Mouse (Mus musculus) c-Kit-positive CD71-positive TER-119-negative erythroid progenitor cells, embryonic 14.5 days (primary cell): Measurements from ENCODE around the gene Vkorc1.
"Not testable (repeated sequence)": the region's sequence is repeated elsewhere in the genome, so short reads cannot be mapped to it uniquely, and the experiment has no call there.

Source experiments
- DNase-seq: peaks from one replicate; pipeline ENCODE4 v3.0.0-alpha.2; 2013; ENCODE audit warnings: low read depth

The Vkorc1 gene

DNA sequence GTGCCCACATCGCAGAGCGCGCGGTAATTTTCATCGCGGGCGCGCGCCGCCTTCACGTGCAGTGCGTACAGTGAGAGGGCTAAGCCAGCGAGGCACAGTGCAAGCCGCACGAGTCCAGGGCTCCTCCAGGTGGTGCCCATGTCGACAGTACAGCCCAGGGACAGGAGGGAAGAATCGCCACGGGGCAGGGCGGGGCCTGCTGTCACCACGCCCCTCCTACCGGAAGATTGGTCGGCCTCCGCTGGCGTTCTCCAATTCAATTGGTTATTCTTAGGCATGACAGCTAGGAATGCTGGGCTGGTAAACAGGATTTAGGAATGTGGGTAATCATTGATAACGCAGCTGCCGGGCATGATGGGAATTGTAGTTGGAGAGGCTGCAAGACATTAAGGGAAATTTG, at the start of gene Vkorc1, which contains the start of gene Gm21974:
Gene Vkorc1 (minus strand): TSS at position 176 of the 400 bp plus-strand sequence.
Gene Gm21974 (minus strand): TSS at position 13 of the 400 bp plus-strand sequence.
- peak; percentile 88 for DNase-seq

DNA sequence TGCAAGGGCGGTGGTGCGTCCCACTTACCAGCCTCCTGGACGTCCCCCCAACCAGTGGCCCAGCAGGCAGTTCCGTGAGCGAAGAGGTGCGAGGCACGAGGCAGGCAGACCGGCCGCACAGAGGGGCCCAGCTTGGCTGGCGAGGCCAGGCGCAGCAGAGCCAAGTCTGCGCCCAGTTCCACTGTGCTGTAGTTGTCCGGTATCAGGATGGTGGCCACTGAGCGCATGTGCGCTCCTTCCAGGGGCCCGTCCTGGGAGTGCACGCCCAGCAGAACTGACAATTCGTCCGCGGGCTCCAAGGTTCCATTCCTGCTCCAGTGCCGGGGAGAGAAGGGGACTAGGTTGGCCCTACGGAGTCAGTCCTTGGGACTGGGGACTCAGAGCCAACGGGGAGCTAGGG, 49.2 kb upstream of the Vkorc1 start:
- DNase-seq = no peak

DNA sequence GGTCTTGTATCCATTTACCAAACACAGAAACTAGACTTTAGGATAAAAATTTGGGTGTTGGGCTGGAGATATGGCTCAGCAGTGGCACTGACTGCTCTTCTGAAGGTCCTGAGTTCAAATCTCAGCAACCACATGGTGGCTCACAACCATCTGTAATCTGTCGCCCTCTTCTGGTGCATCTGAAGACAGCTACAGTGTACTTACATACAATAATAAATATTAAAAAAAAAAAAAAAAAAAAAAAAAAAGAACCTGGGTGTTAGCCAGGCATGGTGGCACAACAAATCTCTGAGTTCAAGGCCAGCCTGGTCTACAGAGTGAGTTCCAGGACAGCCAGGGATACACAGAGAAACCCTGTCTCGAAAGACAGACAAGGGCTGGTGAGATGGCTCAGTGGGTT, 46.7 kb upstream of the Vkorc1 start:
- DNase-seq = not testable (repeated sequence)

DNA sequence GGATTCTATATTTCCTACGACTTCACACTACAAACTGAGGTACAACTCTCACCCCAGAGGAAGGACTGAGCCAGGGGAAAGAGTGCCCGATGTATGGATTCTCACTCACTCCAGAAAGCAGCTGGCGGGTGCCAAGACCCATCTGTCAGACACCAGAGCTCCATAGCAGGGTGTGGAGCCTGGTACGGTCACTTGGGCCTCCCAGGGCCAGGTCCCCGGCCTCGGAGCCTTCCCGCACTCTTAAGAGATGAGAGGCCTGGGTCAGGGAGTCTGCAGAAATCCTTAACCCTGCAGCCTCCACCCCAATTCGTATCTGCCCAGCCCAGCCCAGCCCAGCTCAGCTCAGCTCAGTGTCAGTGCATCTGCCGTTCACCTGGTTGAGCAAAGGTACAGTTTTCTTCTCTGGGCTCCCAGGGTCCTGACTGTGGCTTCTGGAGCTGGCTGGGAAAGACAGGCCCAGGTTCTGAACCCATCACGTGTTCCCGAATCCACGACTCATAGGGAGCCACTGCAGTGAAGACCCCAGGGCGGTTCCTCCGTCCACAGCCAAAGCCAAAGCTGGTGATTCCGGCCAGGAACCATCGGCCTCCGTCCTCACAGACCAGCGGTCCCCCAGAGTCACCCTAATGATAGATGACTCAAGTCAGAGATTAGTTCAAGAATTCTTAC, 40.9 kb upstream of the Vkorc1 start:
- DNase-seq = no peak

DNA sequence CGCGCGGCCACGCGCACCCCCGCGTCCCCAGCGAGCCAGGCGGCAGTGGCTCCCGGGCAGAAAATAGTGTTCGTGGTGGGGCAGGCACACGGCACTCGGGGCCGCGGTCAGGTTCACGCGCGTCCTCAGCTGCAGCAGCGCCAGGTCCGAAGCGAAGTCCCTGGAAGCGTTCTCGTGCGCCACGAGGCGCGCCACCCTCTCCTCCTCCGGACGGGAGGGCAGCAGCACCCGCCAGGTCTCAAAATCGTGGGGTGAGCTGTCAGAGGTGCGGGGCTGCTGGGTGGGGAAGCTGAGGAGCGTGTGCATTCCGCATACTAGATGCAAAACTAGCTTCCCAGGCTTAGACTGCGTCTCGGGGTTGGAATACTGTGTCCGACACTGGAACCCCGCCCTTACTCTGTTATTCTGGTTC, 40.3 kb upstream of the Vkorc1 start:
- no peak for DNase-seq

DNA sequence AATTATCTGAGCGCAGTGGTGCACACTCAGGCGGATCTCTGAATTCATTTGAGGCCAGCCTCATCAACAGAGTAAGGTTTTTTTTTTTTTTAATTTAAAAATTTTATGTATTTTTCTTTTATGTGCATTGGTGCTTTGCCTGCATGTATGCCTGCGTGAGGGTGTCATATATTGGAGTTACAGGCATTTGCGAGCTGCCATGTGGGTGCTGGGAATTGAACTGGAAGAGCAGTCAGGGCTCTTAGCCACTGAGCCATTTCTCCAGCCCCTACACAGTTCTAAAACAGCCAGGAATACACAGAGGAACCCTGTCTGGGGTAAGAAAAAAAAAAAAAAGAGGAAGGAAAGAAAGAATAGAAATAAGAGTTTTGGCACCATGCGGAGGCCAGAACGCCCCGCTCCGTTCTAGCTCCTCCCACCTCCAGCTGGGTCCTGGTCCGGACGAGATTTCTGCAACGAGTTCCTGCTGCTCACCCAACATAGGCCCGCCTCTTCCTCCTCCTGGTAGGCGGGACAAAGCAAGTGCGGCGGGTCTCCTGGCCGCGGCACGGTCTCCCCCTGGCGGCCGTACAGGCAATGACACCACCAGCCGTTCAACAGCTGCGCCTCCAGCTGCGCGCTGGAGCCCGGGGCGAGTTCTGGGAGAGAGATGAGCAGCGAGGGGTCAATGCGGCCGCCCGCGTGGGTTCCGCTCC, 39.8 kb upstream of the Vkorc1 start:
- peak; percentile 95 for DNase-seq

DNA sequence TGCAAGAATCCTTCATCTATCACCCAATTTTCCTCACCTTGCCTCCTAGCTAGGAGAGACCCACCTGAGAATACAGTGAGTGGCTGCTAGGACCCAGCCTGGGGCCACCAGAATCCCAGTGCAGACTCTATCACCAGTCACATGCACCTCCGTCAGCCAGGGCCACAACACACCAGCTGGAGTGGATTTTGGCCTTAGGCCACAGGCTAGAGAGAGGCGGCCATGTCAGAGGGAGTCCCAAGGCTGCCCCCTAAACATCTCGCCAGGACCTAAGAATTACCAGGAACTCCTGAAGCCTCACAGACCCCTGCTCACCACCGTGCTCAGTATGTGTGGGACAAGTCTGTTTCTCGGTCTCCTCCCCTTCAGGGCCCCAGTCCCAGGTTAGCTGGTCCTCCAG, 38.7 kb upstream of the Vkorc1 start:
- no peak for DNase-seq

DNA sequence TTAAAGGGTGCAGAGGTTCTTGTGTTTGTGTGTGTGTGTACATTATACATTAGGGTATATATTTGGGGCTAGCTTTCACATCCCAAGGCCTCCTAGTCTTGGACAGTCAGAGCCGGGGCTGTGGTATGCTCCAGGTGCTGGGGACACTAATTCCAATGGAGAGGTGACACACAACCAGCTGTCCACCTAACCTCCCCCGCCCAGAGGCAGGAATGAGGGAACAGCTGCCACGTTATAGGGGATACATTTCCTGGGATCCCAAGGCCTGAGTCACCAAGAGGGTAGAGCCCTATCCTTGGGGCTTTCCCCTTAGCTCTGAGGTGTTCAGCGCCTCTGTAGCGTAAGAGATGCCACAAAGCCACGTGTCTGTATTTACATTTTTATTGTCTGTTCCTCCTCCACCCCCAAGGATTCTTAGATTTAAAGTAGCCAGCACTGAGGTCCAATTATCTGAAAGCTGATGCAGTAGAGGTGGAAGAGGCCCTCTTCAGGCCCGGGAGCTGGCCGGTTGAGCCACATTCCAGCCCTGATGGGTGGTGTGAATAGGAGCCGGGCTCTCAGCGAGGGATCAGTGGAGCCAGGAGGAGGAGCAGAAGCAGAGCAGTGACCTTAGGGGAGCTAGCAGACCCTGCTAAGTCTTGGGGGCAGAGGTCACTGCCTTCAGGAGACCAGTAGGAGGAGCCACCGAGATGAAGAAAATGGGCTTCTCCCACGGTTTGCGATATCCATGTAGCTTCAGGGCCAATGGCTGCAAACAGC, 37.0 kb upstream of the Vkorc1 start:
- no peak for DNase-seq

DNA sequence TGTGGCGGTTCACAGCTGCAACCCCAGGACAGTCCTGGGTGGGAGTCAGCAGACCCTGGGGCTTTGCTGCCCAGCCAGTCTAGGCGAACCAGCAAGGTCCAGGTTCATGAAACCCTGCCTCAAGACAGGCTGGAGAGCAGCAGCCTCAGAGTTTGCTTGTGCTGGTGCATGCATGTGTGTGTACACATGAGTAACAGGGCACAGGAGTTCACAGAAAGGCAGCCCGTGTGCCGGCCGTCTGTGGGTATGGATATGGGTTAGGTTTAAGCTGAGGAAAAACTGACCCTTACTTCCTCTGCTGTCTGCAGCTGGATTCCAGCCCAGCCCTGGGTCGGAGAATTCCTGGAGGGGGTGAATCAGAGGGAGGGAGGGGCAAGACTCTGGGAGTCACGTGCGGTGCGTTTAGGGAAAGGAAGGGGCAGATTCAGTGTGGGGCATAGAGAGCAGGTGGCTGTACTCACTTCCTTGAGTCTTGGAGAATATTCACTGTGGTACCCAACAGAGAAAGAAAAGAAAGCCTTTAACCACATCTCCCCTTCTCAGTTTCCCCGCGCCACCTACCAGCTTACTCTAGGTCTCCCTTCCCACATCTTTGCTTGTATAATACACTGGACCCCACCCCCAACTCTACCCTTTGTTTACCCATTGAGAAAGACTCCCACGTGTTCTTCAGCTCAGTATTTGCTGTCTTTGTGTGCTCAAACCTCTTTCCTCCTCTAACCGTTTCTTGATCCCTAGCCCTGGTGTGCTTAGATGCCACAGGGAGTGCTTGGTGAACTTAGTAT, 36.1 kb upstream of the Vkorc1 start:
- DNase-seq = no peak

DNA sequence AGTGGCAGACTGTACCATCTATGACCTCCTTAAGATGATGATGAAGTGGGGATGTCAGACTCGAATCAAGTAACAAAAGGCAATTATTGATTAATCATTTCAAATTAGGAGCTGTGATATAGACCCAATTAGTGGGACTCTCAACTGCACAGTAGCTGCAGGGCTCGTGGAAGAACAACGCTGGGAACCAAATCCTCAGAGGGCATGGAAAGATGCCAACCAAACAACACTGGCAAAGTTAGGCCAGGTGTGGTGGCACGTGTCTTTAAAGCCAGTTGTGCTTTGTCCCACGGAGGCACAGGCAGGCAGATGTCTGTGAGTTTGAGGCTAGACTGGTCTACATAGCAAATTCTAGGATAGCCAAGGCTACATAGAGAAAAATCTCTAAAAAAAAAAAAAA, 35.2 kb upstream of the Vkorc1 start:
- DNase-seq = no peak

DNA sequence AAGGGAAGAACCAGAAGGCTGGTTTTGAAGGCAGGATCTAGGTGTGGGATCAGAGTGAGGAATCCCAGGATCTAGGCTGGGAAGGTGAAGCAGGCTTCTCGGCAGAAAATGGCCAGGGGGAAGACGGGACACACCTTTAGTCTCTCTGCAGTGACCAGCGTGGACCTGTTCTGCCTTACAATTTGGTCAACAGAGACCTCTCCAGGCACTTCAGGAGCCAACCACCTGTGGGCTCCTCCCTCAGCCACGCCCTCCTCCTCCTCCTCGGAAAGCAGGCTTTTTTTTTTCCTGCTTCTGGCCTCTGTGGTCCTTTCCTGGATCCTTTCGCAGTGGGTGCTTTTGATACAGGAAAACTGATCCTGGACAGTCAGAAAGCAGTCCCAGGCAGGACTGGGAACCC, 34.5 kb upstream of the Vkorc1 start, which contains the start of gene Prss8:
Gene Prss8 (minus strand): TSS at position 182 of the 400 bp plus-strand sequence.
- DNase-seq = no peak

DNA sequence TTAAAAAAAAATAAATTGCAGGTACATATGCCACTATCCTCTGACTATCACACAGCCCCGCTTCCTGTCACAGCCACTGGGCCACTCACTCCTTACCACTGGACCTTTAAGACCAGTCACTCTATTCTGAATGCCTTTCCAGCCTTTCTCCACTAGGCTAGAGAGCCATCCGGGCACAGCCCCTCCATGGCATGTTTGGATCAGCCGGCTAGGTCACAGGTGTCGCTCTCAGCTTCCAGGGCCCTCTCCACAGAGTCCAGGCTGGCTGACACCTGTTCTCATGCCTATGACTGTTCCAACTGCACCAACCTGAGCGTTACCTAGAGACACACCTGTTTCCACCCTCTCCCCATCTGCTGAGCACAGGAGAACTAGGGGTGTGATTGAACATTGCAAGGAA, 33.2 kb upstream of the Vkorc1 start:
- no peak for DNase-seq

DNA sequence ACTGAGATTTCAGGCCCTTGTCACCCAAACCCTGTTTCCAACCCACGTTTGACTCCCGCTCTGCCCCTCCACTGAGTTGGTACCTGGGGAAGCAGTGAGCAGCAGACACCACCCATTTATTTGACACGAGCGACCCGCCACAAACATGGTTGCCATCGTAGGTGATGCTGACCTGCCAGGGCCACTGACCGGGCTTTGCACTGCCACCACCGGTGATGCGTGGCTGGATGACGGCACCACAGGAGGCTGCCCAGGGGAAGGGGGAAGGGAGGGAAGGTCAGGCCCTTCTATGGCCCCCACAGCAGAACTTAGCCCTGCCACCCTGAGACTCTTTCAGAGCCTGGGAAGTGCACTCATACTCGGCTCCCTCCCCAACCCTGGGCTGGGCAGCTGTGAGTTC, 32.3 kb upstream of the Vkorc1 start:
- DNase-seq = no peak

DNA sequence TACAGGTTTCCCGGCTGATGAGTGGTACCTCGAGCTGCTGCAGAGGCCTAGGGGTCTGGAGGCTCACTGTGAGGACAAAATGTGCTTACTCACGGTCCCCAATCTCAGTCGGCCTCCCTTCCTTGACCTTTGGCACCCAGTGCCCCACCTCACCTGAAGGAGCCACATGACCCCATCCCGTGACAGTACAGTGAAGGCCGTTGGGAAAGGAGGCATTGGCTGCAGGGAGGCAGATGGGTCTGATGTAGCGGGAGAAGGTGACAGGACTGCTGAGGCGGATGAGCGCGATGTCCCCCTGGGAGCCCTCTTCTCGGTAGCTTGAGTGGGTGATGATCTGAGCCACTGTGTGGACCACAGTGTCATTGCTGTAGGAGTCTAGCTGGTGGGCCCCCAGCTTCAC, 31.4 kb upstream of the Vkorc1 start:
- no peak for DNase-seq

DNA sequence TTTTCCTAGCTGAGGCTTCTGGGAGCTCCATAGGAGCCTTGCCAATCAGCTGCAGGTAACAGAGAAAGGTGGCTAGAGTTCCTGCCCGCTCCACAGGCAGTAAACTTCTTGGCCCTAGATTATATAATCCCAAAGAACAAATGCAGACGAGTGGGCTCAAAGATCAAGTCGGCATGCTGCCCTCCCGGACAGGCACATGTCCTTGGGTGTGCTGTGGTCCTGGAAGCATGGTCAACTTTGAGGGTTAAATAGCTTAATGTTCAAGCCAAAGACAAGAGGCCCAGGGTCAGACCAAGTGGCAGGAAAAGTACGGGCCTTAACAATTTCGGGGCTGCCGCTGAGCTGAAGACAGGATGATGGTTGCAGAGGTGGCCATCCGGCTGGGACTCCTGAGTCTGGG, 30.6 kb upstream of the Vkorc1 start:
- DNase-seq = no peak

DNA sequence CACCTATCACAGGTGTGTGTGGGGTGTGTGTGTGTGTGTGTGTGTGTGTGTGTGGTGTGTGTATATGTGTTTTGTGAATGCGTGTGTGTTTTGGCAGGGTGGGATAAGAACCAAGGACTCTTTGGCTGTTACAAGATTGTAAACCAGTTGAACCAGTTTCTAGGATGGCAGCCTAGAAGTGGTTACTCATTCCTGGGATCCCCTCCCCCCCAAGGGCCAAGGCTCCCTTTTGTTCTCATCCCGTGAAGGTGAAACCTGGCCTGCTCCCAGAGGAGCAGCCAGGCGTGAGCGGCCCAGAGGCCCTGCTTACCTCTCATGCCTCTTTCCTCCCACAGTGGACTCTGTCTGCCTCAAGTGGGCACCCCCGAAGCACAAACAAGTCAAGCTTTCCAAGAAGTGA, 29.8 kb upstream of the Vkorc1 start:
- DNase-seq = no peak

DNA sequence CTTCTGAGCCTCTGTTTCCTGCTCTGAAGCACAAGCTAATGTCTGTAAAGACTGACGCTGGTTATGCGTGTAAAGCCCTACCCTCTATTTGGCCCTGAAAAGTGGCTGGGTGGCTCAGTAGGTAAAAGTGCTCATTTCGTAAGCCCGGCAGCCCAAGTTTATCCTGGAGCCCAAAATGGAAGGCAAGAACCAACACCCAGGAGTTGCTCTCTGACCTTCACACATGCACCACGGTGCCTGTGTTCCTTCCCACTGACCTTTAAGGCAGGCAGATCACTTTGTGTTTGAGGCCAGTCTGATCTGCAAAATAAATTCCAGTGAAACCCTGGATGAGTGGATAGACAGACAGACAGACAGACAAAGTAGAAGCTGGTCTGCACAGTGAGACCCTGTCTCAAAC, 28.3 kb upstream of the Vkorc1 start:
- DNase-seq = no peak

DNA sequence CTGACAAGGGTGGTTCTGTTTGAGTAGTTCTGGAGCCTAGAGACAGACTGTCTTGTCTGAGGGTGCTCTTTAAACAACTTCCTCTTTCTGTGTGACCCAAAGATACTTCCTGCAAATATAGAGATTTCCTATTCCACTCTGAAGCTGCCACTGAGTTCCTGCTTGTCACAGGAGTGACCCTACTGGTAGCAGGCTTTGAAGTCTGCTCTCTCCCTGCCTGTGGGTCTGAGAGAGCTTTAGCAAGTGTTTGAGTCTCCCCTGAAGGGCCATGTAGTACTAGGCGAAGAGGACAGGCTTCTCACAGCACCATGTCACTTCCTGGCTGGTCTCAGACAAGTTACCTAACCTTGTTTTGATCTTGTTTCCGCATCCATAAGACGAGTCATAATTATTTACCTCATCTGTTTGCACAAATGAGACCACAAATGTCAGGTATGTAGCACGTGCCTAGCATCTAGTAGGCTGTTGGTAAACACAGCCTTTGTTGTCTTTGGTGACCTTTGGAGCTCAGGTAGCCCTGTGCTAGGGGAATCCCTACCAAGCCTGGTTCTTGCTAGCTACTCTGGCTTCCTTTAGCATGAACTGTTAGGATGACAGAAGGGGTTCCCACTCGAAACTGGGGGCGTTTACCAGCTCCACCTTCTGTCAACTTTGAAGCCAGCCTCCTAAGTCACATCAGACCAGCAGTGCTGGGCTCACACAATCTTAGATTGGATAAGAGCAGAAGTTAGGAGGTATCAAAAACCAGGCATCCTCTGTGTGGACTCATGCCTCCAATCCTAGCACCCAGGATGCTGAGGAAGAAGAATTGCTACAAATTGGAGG, 27.2 kb upstream of the Vkorc1 start:
- no peak for DNase-seq

DNA sequence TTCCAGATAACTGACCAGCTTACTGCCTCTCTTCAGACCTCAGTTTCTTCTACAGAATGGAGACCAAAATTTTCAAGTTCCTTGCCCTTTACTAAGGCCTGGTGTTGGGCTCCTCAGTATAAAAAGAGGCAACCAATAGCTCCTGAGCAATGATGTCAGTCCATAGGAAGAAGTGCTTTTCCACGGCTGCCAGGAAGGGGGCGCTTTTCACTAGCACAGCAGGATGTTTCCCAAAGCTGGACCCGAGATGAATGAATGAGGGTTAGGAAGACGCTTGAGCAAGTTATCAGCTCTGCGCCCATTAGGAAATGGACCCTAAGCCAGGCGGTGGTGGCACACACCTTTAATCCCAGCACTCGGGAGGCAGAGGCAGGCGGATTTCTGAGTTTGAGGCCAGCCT, 26.1 kb upstream of the Vkorc1 start:
- no peak for DNase-seq

DNA sequence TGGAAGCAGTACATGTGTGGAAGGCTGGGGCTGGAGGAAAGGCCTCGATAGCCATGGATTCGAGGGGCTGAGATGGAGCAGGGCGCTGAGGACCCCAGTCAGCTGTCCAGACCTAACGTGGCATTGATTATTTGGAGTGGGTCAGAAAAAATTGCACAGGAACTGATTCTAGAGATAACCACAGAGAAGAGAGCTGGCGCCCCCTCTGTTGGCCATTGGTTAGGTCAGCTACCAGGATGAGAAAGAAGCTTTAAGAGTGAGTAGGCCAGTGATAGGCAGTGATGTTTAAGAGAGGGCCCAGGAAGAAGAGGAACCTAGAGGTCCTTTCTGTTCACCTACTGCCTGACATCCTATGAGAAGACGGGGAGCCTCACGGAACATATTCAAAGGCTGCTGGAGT, 23.9 kb upstream of the Vkorc1 start:
- DNase-seq = no peak

DNA sequence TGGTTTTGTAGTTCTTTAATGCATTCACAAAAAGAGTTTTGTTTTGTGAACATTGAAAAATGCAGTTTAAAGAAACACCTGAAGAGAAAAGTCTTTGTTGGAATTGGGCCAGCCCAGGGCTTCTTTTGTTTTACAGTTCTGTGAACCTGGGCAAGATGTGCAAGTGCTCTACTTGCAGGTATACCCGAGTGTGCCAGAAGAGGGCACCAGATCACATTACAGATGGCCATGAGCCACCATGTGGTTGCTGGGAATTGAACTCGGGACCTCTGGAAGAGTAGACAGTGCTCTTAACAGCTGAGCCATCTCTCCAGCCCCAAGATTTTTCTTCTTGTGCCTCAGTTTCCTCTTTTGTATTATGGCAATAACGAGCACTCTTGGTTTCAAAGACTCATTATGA, 22.8 kb upstream of the Vkorc1 start:
- peak; percentile 58 for DNase-seq
